Mouse (Mus musculus): ENCODE results near the gene Chchd10.
A peak's percentile ranks its signal among the peaks of the same experiment; 100 is the strongest.
"Not testable (repeated sequence)": the region's sequence is repeated elsewhere in the genome, so short reads cannot be mapped to it uniquely, and the experiment has no call there.

Gene Chchd10

GRCm38 (mm10) chr10:75932891-75933290 is at the start of gene Chchd10:
Chchd10 (plus strand) TSS chr10:75933130.
- DNase-seq: no peak

- DNase-seq: peak; percentile 88
Measured at GRCm38 (mm10) chr10:75883232-75883552, 49.7 kb upstream of the Chchd10 start.

GRCm38 (mm10) chr10:75884742-75885141 is 48.2 kb upstream of the Chchd10 start:
- DNase-seq: no peak

- not testable (repeated sequence) for DNase-seq
Measured at GRCm38 (mm10) chr10:75887504-75887903, 45.4 kb upstream of the Chchd10 start.

- DNase-seq: no peak
Measured at GRCm38 (mm10) chr10:75889406-75890153, 43.4 kb upstream of the Chchd10 start.

GRCm38 (mm10) chr10:75893089-75893750 is 39.7 kb upstream of the Chchd10 start, which contains the start of gene Derl3:
Derl3 (plus strand) TSS chr10:75893413.
- DNase-seq: peak; percentile 98

GRCm38 (mm10) chr10:75894601-75895000 is 38.3 kb upstream of the Chchd10 start:
- DNase-seq: no peak

- no peak for DNase-seq
Measured at GRCm38 (mm10) chr10:75895730-75896129, 37.2 kb upstream of the Chchd10 start.

- DNase-seq: peak; percentile 67
Measured at GRCm38 (mm10) chr10:75896208-75896607, 36.7 kb upstream of the Chchd10 start.

- DNase-seq: peak; percentile 68
Measured at GRCm38 (mm10) chr10:75897373-75897772, 35.6 kb upstream of the Chchd10 start.

GRCm38 (mm10) chr10:75898039-75898564 is 34.8 kb upstream of the Chchd10 start:
- DNase-seq: no peak

GRCm38 (mm10) chr10:75898846-75899245 is 34.1 kb upstream of the Chchd10 start:
- DNase-seq: peak; percentile 24

GRCm38 (mm10) chr10:75904391-75904790 is 28.5 kb upstream of the Chchd10 start:
- no peak for DNase-seq

- DNase-seq: no peak
Measured at GRCm38 (mm10) chr10:75906882-75907281, 26.0 kb upstream of the Chchd10 start.

- DNase-seq: no peak
Measured at GRCm38 (mm10) chr10:75910698-75911097, 22.2 kb upstream of the Chchd10 start.

GRCm38 (mm10) chr10:75913013-75913589 is 19.8 kb upstream of the Chchd10 start:
- DNase-seq: no peak

GRCm38 (mm10) chr10:75915557-75915956 is 17.4 kb upstream of the Chchd10 start:
- DNase-seq: no peak

- DNase-seq: no peak
Measured at GRCm38 (mm10) chr10:75916840-75917239, 16.1 kb upstream of the Chchd10 start.

- DNase-seq: no peak
Measured at GRCm38 (mm10) chr10:75919026-75919425, 13.9 kb upstream of the Chchd10 start.

- DNase-seq: peak; percentile 96
Measured at GRCm38 (mm10) chr10:75921026-75921725, 11.8 kb upstream of the Chchd10 start, which contains the start of gene Smarcb1. Smarcb1 (minus strand) TSS chr10:75921617.

GRCm38 (mm10) chr10:75921726-75922560 is 11.0 kb upstream of the Chchd10 start:
- DNase-seq: no peak

- DNase-seq: no peak
Measured at GRCm38 (mm10) chr10:75924324-75924723, 8.6 kb upstream of the Chchd10 start.
